Mouse (Mus musculus): ENCODE data around the gene Olfr598. TPM values are rescaled to one million over a fixed set of nuclear protein-coding genes. Genes with fewer than 3 reads are reported as not detected.
"Not testable (repeated sequence)": the region's sequence is repeated elsewhere in the genome, so short reads cannot be mapped to it uniquely, and the experiment has no call there.

Olfr598 gene
- polyA plus RNA-seq (2014; fragmentation: Nextera tagmentation; extraction: Ambion mirVana): not detected in 2 replicates

- H3K4me3 ChIP-seq (ENCODE audit: low read depth, low read length): no peak within 1 kb of the TSS
- no peak within 1 kb of the TSS for H3K27ac ChIP-seq (ENCODE audit: low read depth)
- ATAC-seq (replicated peaks; ENCODE audit: low FRiP score, low TSS enrichment, low read depth) (no peak), DNase-seq (ENCODE audit: low spot score) (no peak)
- no peaks in the 10 kb centered on the region for H3K27me3 ChIP-seq (replicated peaks; ENCODE audit: control insufficient read depth, insufficient read depth, low read length)
- no peaks in the 10 kb centered on the region for H3K9me3 ChIP-seq (ENCODE audit: control insufficient read depth, low read length)
- no peak within 1 kb of the TSS for H3K9ac ChIP-seq (ENCODE audit: low read length)
- H3K4me1 ChIP-seq (replicated peaks; ENCODE audit: control insufficient read depth, insufficient read depth, low read length): no peaks in the 10 kb centered on the region
- H3K36me3 ChIP-seq (ENCODE audit: control insufficient read depth, insufficient read depth, low read length): no peaks in the 10 kb centered on the region
- no peak within 1 kb of the TSS for H3K4me2 ChIP-seq (ENCODE audit: low read length)
Observed at GRCm38 (mm10) chr7:103323268-103323667, at the start of gene Olfr598. Olfr598 (plus strand) TSS chr7:103323568.

DNA sequence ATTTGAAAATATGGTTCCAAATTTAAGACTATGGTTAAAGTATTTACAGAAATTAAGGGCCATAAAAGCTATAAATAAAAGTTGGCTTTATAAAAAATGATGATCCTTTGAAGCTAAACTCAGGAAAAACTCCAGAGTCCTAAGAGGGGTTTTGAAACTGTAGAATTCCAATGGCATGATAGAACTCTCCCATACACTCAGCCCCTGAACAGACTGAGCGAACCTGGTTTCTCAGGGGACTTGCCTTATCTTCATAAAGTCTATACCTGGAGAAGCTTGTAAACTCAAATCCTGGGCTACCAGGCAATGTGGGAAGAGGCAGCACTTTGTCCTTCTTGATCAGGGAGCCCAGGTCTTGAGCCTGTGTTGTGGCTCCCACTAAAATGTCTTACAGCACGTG lies 18.0 kb upstream of the Olfr598 start, which contains the start of gene Olfr596:
Olfr596 (plus strand) TSS at position 301 of the 400 bp plus-strand sequence.
- H3K9ac ChIP-seq (ENCODE audit: low read length); H3K36me3 ChIP-seq (ENCODE audit: control insufficient read depth, insufficient read depth, low read length); H3K9me3 ChIP-seq (ENCODE audit: control insufficient read depth, low read length); H3K4me1 ChIP-seq (replicated peaks; ENCODE audit: control insufficient read depth, insufficient read depth, low read length); H3K4me2 ChIP-seq (ENCODE audit: low read length); H3K27ac ChIP-seq (ENCODE audit: low read depth); DNase-seq (ENCODE audit: low spot score); H3K27me3 ChIP-seq (replicated peaks; ENCODE audit: control insufficient read depth, insufficient read depth, low read length); ATAC-seq (replicated peaks; ENCODE audit: low FRiP score, low TSS enrichment, low read depth); H3K4me3 ChIP-seq (ENCODE audit: low read depth, low read length): not testable (repeated sequence)
- 95% methylated on average over 2 of the region's 2 CpGs for WGBS

DNA sequence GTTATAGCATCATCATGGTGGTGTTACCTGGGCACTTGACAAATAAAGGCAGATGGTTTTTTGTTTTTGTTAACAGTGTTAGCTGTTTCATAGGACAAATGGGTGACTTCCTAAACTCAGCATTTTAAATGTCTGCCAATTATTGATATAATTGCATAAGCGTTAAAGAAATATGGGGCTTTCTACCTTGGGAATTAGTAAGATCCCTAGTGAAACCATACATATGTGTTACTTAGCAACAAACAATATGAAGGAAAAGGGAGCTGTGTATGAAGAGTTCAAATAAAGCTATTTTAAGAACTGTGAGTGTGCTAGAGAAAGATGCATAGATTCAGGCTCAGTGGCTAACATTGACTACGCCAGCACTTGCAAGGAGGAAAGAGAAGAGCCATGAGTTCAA lies 7.4 kb upstream of the Olfr598 start, which contains the start of gene Olfr597:
Olfr597 (plus strand) TSS at position 301 of the 400 bp plus-strand sequence.
- WGBS: 84% methylated on average over 2 of the region's 2 CpGs
- H3K4me2 ChIP-seq (ENCODE audit: low read length); H3K4me3 ChIP-seq (ENCODE audit: low read depth, low read length); H3K4me1 ChIP-seq (replicated peaks; ENCODE audit: control insufficient read depth, insufficient read depth, low read length); H3K9me3 ChIP-seq (ENCODE audit: control insufficient read depth, low read length); H3K36me3 ChIP-seq (ENCODE audit: control insufficient read depth, insufficient read depth, low read length); H3K27me3 ChIP-seq (replicated peaks; ENCODE audit: control insufficient read depth, insufficient read depth, low read length); ATAC-seq (replicated peaks; ENCODE audit: low FRiP score, low TSS enrichment, low read depth); DNase-seq (ENCODE audit: low spot score); H3K27ac ChIP-seq (ENCODE audit: low read depth); H3K9ac ChIP-seq (ENCODE audit: low read length): not testable (repeated sequence)

DNA sequence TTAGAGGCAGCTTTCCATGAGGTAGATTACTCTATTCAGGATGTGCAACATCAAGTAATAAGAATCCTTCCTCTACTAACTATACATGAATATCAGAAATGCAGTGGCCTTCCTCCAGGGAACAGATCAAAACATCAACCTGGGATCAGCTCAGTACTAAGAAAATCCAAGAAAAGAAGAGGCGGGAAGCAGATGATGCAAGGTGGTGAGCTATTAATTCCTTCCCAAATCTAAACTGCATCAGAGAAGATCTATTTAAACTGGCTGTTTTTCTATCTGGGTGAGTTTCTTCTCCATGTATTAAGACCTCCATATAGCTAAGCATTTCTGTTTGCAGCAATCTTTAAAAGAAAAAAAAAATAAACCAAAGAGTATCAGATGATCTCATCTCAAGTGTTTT lies 12.2 kb downstream of the Olfr598 start, which contains the start of gene Olfr599:
Olfr599 (plus strand) TSS at position 301 of the 400 bp plus-strand sequence.
- H3K4me3 ChIP-seq (ENCODE audit: low read depth, low read length): no peak within 1 kb of the TSS
- 82% methylated on average over 1 of the region's 1 CpGs for WGBS
- H3K4me1 ChIP-seq (replicated peaks; ENCODE audit: control insufficient read depth, insufficient read depth, low read length): no peaks in the 10 kb centered on the region
- H3K9me3 ChIP-seq (ENCODE audit: control insufficient read depth, low read length): no peaks in the 10 kb centered on the region
- H3K9ac ChIP-seq (ENCODE audit: low read length): no peak within 1 kb of the TSS
- no peak within 1 kb of the TSS for H3K27ac ChIP-seq (ENCODE audit: low read depth)
- no peaks in the 10 kb centered on the region for H3K27me3 ChIP-seq (replicated peaks; ENCODE audit: control insufficient read depth, insufficient read depth, low read length)
- no peak for DNase-seq (ENCODE audit: low spot score)
- no peak within 1 kb of the TSS for H3K4me2 ChIP-seq (ENCODE audit: low read length)
- no peak for ATAC-seq (replicated peaks; ENCODE audit: low FRiP score, low TSS enrichment, low read depth)
- H3K36me3 ChIP-seq (ENCODE audit: control insufficient read depth, insufficient read depth, low read length): no peaks in the 10 kb centered on the region

- DNase-seq (ENCODE audit: low spot score) (no peak), ATAC-seq (replicated peaks; ENCODE audit: low FRiP score, low TSS enrichment, low read depth) (no peak)
- Histone ChIP-seq H3K36me3 (ENCODE audit: control insufficient read depth, insufficient read depth, low read length) (no peaks in the 10 kb centered on the region), H3K4me3 (ENCODE audit: low read depth, low read length) (no peak within 1 kb of the TSS), H3K27me3 (replicated peaks; ENCODE audit: control insufficient read depth, insufficient read depth, low read length) (no peaks in the 10 kb centered on the region), H3K9me3 (ENCODE audit: control insufficient read depth, low read length) (no peaks in the 10 kb centered on the region), H3K4me1 (replicated peaks; ENCODE audit: control insufficient read depth, insufficient read depth, low read length) (no peaks in the 10 kb centered on the region), H3K4me2 (ENCODE audit: low read length) (no peak within 1 kb of the TSS), H3K9ac (ENCODE audit: low read length) (no peak within 1 kb of the TSS), H3K27ac (ENCODE audit: low read depth) (no peak within 1 kb of the TSS)
Observed at GRCm38 (mm10) chr7:103349569-103349968, 26.2 kb downstream of the Olfr598 start, which contains the start of gene Olfr600. Olfr600 (minus strand) TSS chr7:103349669.

DNA sequence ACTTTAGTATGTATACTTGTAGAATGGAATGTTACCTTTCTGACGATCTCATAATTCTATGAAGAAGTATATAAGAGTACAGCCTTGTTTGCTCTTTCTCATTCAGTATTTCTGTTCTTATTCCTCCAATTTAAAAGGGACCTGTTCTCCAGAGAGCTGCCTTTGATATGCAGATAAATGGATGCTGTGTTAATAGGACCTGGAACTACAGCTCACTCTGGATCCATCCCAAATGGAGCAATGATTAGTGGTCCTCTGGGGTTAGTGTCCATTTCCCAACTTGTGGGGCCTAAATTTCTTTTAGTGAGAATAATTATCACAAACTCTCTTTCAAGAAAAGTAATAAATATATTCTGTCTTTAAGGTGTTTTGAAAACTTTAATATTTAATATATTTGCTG lies 39.2 kb downstream of the Olfr598 start, which contains the start of gene Olfr601:
Olfr601 (minus strand) TSS at position 101 of the 400 bp plus-strand sequence.
- Histone ChIP-seq H3K4me3 (ENCODE audit: low read depth, low read length) (no peak within 1 kb of the TSS), H3K4me2 (ENCODE audit: low read length) (no peak within 1 kb of the TSS), H3K27me3 (replicated peaks; ENCODE audit: control insufficient read depth, insufficient read depth, low read length) (no peaks in the 10 kb centered on the region), H3K4me1 (replicated peaks; ENCODE audit: control insufficient read depth, insufficient read depth, low read length) (no peaks in the 10 kb centered on the region), H3K9ac (ENCODE audit: low read length) (no peak within 1 kb of the TSS), H3K9me3 (ENCODE audit: control insufficient read depth, low read length) (no peaks in the 10 kb centered on the region), H3K27ac (ENCODE audit: low read depth) (no peak within 1 kb of the TSS), H3K36me3 (ENCODE audit: control insufficient read depth, insufficient read depth, low read length) (no peaks in the 10 kb centered on the region)
- DNase-seq (ENCODE audit: low spot score) (no peak), ATAC-seq (replicated peaks; ENCODE audit: low FRiP score, low TSS enrichment, low read depth) (no peak)
- WGBS: 93% methylated on average over 1 of the region's 1 CpGs

Other genes starting within 250 kb of the Olfr598 start
- not detected in 2 replicates for gene Olfr584, start 241.7 kb upstream of the Olfr598 start, polyA plus RNA-seq (2014; fragmentation: Nextera tagmentation; extraction: Ambion mirVana)
- not detected in 2 replicates for gene Olfr585, start 225.8 kb upstream of the Olfr598 start, polyA plus RNA-seq (2014; fragmentation: Nextera tagmentation; extraction: Ambion mirVana)
- not detected in 2 replicates for gene Olfr586, start 197.9 kb upstream of the Olfr598 start, polyA plus RNA-seq (2014; fragmentation: Nextera tagmentation; extraction: Ambion mirVana)
- gene Olfr588-ps1, start 182.7 kb upstream of the Olfr598 start, polyA plus RNA-seq (2014; fragmentation: Nextera tagmentation; extraction: Ambion mirVana): not detected in 2 replicates
- not detected in 2 replicates for gene Olfr589, start 167.2 kb upstream of the Olfr598 start, polyA plus RNA-seq (2014; fragmentation: Nextera tagmentation; extraction: Ambion mirVana)
- gene Olfr591, start 145.2 kb upstream of the Olfr598 start, polyA plus RNA-seq (2014; fragmentation: Nextera tagmentation; extraction: Ambion mirVana): not detected in 2 replicates
- gene Olfr592, start 138.8 kb upstream of the Olfr598 start, polyA plus RNA-seq (2014; fragmentation: Nextera tagmentation; extraction: Ambion mirVana): not detected in 2 replicates
- not detected in 2 replicates for gene Olfr593, start 111.7 kb upstream of the Olfr598 start, polyA plus RNA-seq (2014; fragmentation: Nextera tagmentation; extraction: Ambion mirVana)
- not detected in 2 replicates for gene Olfr594, start 106.6 kb upstream of the Olfr598 start, polyA plus RNA-seq (2014; fragmentation: Nextera tagmentation; extraction: Ambion mirVana)
- not detected in 2 replicates for gene Usp17ld, start 71.1 kb upstream of the Olfr598 start, polyA plus RNA-seq (2014; fragmentation: Nextera tagmentation; extraction: Ambion mirVana)
- gene Olfr596, start 17.9 kb upstream of the Olfr598 start, polyA plus RNA-seq (2014; fragmentation: Nextera tagmentation; extraction: Ambion mirVana): not detected in 2 replicates
- not detected in 2 replicates for gene Olfr597, start 7.3 kb upstream of the Olfr598 start, polyA plus RNA-seq (2014; fragmentation: Nextera tagmentation; extraction: Ambion mirVana)
- not detected in 2 replicates for gene Olfr599, start 12.3 kb downstream of the Olfr598 start, polyA plus RNA-seq (2014; fragmentation: Nextera tagmentation; extraction: Ambion mirVana)
- gene Olfr600, start 26.1 kb downstream of the Olfr598 start, polyA plus RNA-seq (2014; fragmentation: Nextera tagmentation; extraction: Ambion mirVana): not detected in 2 replicates
- not detected in 2 replicates for gene Olfr601, start 39.1 kb downstream of the Olfr598 start, polyA plus RNA-seq (2014; fragmentation: Nextera tagmentation; extraction: Ambion mirVana)
- gene Olfr603, start 62.6 kb downstream of the Olfr598 start, polyA plus RNA-seq (2014; fragmentation: Nextera tagmentation; extraction: Ambion mirVana): not detected in 2 replicates
- gene Usp17lc, start 91.5 kb downstream of the Olfr598 start, polyA plus RNA-seq (2014; fragmentation: Nextera tagmentation; extraction: Ambion mirVana): not detected in 2 replicates
- not detected in 2 replicates for gene Olfr605, start 121.9 kb downstream of the Olfr598 start, polyA plus RNA-seq (2014; fragmentation: Nextera tagmentation; extraction: Ambion mirVana)
- gene Olfr606, start 125.5 kb downstream of the Olfr598 start, polyA plus RNA-seq (2014; fragmentation: Nextera tagmentation; extraction: Ambion mirVana): not detected in 2 replicates
- gene Olfr607, start 140.6 kb downstream of the Olfr598 start, polyA plus RNA-seq (2014; fragmentation: Nextera tagmentation; extraction: Ambion mirVana): not detected in 2 replicates
- gene Olfr608, start 146.3 kb downstream of the Olfr598 start, polyA plus RNA-seq (2014; fragmentation: Nextera tagmentation; extraction: Ambion mirVana): not detected in 2 replicates
- not detected in 2 replicates for gene Olfr609, start 174.5 kb downstream of the Olfr598 start, polyA plus RNA-seq (2014; fragmentation: Nextera tagmentation; extraction: Ambion mirVana)
- gene Olfr610, start 188.6 kb downstream of the Olfr598 start, polyA plus RNA-seq (2014; fragmentation: Nextera tagmentation; extraction: Ambion mirVana): not detected in 2 replicates
- not detected in 2 replicates for gene Olfr611, start 197.3 kb downstream of the Olfr598 start, polyA plus RNA-seq (2014; fragmentation: Nextera tagmentation; extraction: Ambion mirVana)
- not detected in 2 replicates for gene Olfr612, start 219.1 kb downstream of the Olfr598 start, polyA plus RNA-seq (2014; fragmentation: Nextera tagmentation; extraction: Ambion mirVana)
- not detected in 2 replicates for gene Olfr613, start 224.5 kb downstream of the Olfr598 start, polyA plus RNA-seq (2014; fragmentation: Nextera tagmentation; extraction: Ambion mirVana)
- gene Olfr615, start 232.5 kb downstream of the Olfr598 start, polyA plus RNA-seq (2014; fragmentation: Nextera tagmentation; extraction: Ambion mirVana): not detected in 2 replicates
- gene Olfr616, start 245.6 kb downstream of the Olfr598 start, polyA plus RNA-seq (2014; fragmentation: Nextera tagmentation; extraction: Ambion mirVana): not detected in 2 replicates
- not detected in 2 replicates for gene Olfr617, start 249.5 kb downstream of the Olfr598 start, polyA plus RNA-seq (2014; fragmentation: Nextera tagmentation; extraction: Ambion mirVana)

Measured in intestine, embryonic 14.5 days (tissue).